Mouse (Mus musculus) spleen, adult 2 months (tissue): ENCODE results near the gene Ddx21. TPM values are rescaled to one million over a fixed set of nuclear protein-coding genes. Genes with fewer than 3 reads are reported as not detected.

Experiments
- DNase-seq, 2 experiments: peaks; one replicate each; pipeline versions ENCODE4 v3.0.0 to v3.0.0-alpha.2; 2012 to 2021; ENCODE audit warnings: low spot score in 2 of 2, low read depth in 1 of 2
- H3K27ac ChIP-seq: fragments of 200-500 bp; 2 replicates; pipeline ENCODE4 v1.5.1; 2012; ENCODE audit warnings: low read length, inconsistent platforms; ENCODE audit not compliant: insufficient read depth
- H3K27me3 ChIP-seq: fragments of 200-500 bp; 2 replicates; pipeline ENCODE4 v1.6.1; 2012; ENCODE audit warnings: mild to moderate bottlenecking, moderate library complexity, low read length, inconsistent platforms; ENCODE audit not compliant: control insufficient read depth, insufficient read depth
- H3K36me3 ChIP-seq: fragments of 200-500 bp; 2 replicates; pipeline ENCODE4 v1.6.1; 2012; ENCODE audit warnings: mild to moderate bottlenecking, low read length, inconsistent platforms; ENCODE audit not compliant: control insufficient read depth, insufficient read depth
- H3K4me1 ChIP-seq: fragments of 200-500 bp; 2 replicates; pipeline ENCODE4 v1.6.1; 2011; ENCODE audit warnings: inconsistent platforms; ENCODE audit not compliant: control insufficient read depth, insufficient read depth, insufficient read length
- H3K4me3 ChIP-seq: fragments of 200-500 bp; 2 replicates; pipeline ENCODE4 v1.5.1; 2011; ENCODE audit warnings: mild to moderate bottlenecking, inconsistent platforms; ENCODE audit not compliant: insufficient read depth, insufficient read length; ENCODE audit errors: extremely low read depth
- CTCF ChIP-seq: fragments of 200-500 bp; IDR thresholded peaks from 2 replicates; pipeline ENCODE4 v1.5.1; 2011; ENCODE audit warnings: mild to moderate bottlenecking, inconsistent platforms; ENCODE audit not compliant: insufficient read depth, insufficient read length, insufficient replicate concordance; ENCODE audit errors: extremely low read depth
- POLR2A ChIP-seq: fragments of 200-500 bp; IDR thresholded peaks from 2 replicates; pipeline ENCODE4 v1.6.1; 2011; ENCODE audit warnings: low read depth, low read length, inconsistent platforms
- WGBS: fragments of 180-500 bp; shearing (Covaris S2); methylation state at CpG from one replicate; pipeline ENCODE4 v1.1.7; 2018; 5-methylcytosine and 5-hydroxymethylcytosine counted together
- polyA plus RNA-seq: library from polyadenylated mRNA; depleted of rRNA; stranded (reverse); fragments of >200 nt; gene quantifications from 2 replicates; pipeline ENCODE4 v1.2.3, GENCODE M21; 2012

Gene Ddx21
- polyA plus RNA-seq, 1 experiment = 11.8 TPM

DNA sequence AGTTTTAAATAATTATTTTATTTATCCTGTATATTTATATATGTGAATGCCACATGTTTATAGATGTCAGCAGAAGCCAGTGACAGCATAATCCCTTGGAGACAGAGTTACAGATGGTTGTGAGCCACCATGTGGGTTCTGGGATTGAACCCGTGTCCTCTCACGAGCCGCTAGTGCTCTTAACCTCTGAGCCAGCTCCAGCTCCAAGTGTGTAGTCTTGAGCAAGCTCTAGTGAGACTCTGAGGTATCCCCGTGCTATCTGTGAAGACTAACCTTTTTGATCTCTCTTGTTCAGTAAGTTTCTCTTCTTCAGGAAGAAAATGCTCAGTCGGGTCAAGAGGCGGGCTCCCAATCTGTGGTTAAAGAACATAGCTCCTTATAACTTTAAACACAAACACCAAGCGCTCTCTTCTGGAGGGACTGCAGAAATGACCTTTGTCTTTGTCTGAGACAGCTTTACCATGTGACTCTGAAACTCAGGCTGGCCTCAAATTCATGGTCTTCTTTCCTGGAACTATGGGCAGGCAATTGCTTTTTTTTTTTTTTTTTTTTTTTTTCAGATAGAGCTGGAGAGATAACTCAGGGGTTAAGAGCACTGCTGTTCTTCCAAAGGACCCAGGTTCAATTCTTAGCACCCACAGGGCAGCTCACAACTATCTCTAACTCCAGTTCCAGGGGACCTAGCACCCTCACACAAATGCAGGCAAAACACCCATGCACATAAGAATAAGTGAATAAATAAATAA lies 31.8 kb downstream of the Ddx21 start:
- DNase-seq = no peak
- peaks cover 29% of the 10 kb centered on the region for H3K36me3 ChIP-seq
- 72% methylated on average over 7 of the region's 7 CpGs for WGBS

DNA sequence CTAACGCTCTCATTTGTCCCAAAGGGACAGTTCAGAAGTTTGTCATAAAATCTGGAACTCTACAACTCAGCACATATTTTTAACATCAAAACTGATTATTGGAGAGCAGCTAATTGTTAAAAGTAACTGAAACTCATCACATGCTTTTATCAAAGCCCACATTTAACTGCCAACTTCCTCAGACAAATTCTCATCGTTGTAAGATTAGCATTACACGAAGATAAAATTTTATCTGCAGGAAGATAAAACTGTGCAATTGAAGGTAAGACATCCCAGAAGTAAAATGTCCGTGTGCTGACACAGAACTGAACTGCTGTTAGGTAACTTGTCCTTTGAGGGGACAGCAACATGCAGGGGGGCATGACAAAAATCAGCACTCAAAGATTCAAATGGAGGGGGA lies 33.2 kb downstream of the Ddx21 start:
- Histone ChIP-seq H3K27ac (no peak overlapping the region), H3K4me3 (no peak overlapping the region), H3K36me3 (peaks cover 28% of the 10 kb centered on the region), H3K27me3 (no peaks in the 10 kb centered on the region), H3K4me1 (no peaks in the 10 kb centered on the region)
- TF ChIP-seq POLR2A (no peak), CTCF (no peak)
- DNase-seq = no peak
- 67% methylated on average over 4 of the region's 4 CpGs for WGBS

More for the DNA sequence above, 31.8 kb downstream of the Ddx21 start:
- H3K27me3 ChIP-seq = no peaks in the 10 kb centered on the region
- H3K4me1 ChIP-seq = no peaks in the 10 kb centered on the region
- H3K27ac ChIP-seq = no peak overlapping the region
- no peak for TF ChIP-seq CTCF
- TF ChIP-seq POLR2A = no peak
- no peak overlapping the region for H3K4me3 ChIP-seq

DNA sequence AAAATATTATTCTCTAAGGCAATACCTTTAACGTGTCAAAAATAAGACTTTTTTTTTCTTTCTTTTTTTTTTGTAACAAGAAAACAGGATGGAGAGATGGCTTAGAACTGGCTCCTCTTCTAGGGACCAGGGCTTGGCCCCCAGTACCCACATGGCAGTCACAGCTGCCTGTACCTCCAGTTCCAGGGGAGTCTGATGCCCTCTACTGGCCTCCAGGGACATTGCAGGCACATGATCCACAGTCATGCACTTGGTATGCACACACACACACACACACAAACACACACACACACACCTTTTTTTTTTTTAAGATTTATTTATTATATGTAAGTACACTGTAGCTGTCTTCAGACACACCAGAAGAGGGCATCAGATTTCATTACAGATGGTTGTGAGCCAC lies 44.3 kb downstream of the Ddx21 start:
- peaks cover 7% of the 10 kb centered on the region; the same call in 1 of the 2 replicates for H3K36me3 ChIP-seq
- no peak overlapping the region for H3K4me3 ChIP-seq
- no peak for DNase-seq
- no peaks in the 10 kb centered on the region for H3K27me3 ChIP-seq
- TF ChIP-seq POLR2A = no peak
- TF ChIP-seq CTCF = peak; percentile 23; the same call in 1 of the 2 replicates
- peaks cover 10% of the 10 kb centered on the region; the same call in 1 of the 2 replicates for H3K4me1 ChIP-seq
- 91% methylated on average over 1 of the region's 1 CpGs for WGBS
- no peak overlapping the region for H3K27ac ChIP-seq

DNA sequence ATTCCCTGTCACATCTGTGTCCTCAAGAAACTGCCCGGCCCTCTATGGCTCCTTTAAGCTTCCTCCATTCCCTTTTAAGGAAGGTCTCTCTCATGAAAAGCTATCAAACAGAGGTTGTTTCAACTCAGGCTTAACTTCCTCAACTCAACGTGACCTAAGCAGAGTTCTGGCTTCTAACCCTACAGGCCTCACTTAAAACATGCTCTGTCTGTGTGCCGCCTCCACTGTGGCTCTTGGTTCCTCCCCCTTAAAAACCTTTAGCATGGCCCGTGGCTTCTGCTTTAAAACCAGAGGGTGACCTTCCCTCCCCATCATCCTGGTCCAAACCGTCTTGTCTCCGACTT lies 45.6 kb downstream of the Ddx21 start:
- TF ChIP-seq CTCF (no peak), POLR2A (no peak)
- H3K4me3 ChIP-seq = no peak overlapping the region
- 38% methylated on average over 6 of the region's 6 CpGs for WGBS
- H3K36me3 ChIP-seq = peaks cover 3% of the 10 kb centered on the region; the same call in 1 of the 2 replicates
- H3K27me3 ChIP-seq = no peaks in the 10 kb centered on the region
- H3K27ac ChIP-seq = peak overlapping the region; percentile 10
- DNase-seq = no peak
- peaks cover 10% of the 10 kb centered on the region; the same call in 1 of the 2 replicates for H3K4me1 ChIP-seq

DNA sequence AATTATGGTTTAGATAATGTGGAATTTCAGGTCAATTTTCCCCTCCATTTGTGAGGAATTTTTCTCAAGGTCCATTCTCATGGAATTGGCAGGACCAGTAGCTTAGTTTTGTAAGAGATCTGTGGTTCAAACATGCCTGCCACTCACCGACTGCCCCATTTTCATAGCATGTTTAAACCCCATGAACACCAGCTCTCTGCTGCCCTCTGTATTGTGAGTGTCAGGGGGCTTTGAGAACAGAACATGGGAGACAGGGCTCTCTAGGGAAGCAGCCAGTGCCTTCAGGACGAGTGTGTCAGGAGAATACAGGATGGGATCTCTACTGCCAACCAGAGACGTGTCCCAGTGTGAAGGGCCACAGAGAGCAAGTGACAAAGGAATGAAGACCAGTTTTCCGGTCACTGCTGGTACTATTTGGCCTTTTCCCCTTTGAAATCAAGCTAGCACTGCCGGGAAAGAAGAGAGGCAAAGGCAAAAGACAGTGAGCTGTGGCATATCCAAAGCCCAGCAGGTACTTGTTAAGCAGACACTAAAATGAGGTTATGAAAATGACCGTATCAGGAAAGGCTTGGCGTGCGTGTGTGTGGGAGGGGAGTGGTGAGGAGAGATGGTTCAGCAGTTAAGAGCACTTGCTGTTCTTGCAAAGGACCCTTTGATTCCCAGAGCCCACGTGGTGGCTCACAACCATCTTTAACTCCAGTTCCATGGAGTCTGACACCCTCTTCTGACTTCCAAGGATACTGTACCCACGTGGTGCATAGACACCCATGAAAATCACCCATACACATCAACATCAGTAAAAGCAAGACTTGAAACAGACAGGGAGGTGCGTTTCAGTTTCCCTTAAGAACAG lies 46.1 kb downstream of the Ddx21 start:
- TF ChIP-seq CTCF = no peak
- no peak for TF ChIP-seq POLR2A
- DNase-seq = no peak
- no peak overlapping the region for H3K4me3 ChIP-seq
- H3K36me3 ChIP-seq = peaks cover 3% of the 10 kb centered on the region; the same call in 1 of the 2 replicates
- no peaks in the 10 kb centered on the region for H3K27me3 ChIP-seq
- WGBS = 44% methylated on average over 11 of the region's 11 CpGs
- H3K27ac ChIP-seq = peak overlapping the region; percentile 10; the same call in 1 of the 2 replicates
- peaks cover 10% of the 10 kb centered on the region; the same call in 1 of the 2 replicates for H3K4me1 ChIP-seq

DNA sequence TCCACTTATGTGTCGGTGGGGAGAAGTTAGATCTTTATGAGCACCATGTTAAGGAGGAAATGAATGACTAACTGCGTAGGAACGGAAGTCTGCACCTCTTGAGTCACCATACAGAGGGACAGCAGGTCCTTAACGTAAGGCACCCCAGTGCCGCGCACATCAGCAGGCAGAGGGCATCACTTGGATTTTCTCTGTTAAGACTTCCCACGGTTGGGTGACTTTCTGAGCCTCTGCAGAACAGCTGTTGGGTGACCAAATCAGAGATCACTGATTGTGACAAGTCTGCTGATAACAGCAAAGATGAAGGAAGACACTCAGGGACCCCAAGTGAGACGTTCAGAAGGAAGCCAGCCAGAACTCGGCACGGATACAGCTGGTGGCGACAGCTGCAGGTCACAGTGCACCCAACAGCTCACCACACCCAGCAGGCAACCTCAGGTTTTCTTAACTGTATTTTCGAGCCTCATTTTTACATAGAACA lies 48.4 kb downstream of the Ddx21 start:
- DNase-seq = peak in 1 of 2 experiments; percentile 60
- peak overlapping the region; percentile 58 for H3K27ac ChIP-seq
- H3K4me3 ChIP-seq = peak overlapping the region; percentile 27; the same call in 1 of the 2 replicates

More for the DNA sequence above, 48.4 kb downstream of the Ddx21 start:
- TF ChIP-seq POLR2A (no peak), CTCF (no peak)
- Histone ChIP-seq H3K4me1 (peaks cover 10% of the 10 kb centered on the region; the same call in 1 of the 2 replicates), H3K36me3 (no peaks in the 10 kb centered on the region), H3K27me3 (no peaks in the 10 kb centered on the region)
- WGBS = 6% methylated on average over 12 of the region's 12 CpGs
